In genomic region chr17:47614018-47614417, GRCm38 (mm10) we compare ENCODE assay signal across 8 mouse cellular contexts. TPM values are rescaled to one million over a fixed set of nuclear protein-coding genes. Genes with fewer than 3 reads are reported as not detected.
DNase-seq lines count a peak whose midpoint lies in the region; ATAC-seq and TF ChIP-seq lines count a peak whose summit lies in the region.

No protein-coding gene starts in this region.

- no peak for TF ChIP-seq EP300 in stomach, postnatal 0 days (optimal IDR thresholded peaks at IDR 0.05)

- peaks cover 5% of the 10 kb centered on the region; the same call in 1 of the 2 replicates for H3K36me3 ChIP-seq in forebrain, embryonic 11.5 days (ENCODE audit: control insufficient read depth, insufficient read depth, low read length)
- peaks cover 44% of the 10 kb centered on the region for H3K36me3 ChIP-seq in forebrain, embryonic 13.5 days (ENCODE audit: poor library complexity, severe bottlenecking)
- peaks cover 2% of the 10 kb centered on the region for H3K36me3 ChIP-seq in spleen, adult 2 months (ENCODE audit: control insufficient read depth, insufficient read depth, low read length)
- peaks cover 17% of the 10 kb centered on the region for H3K36me3 ChIP-seq in stomach, postnatal 0 days (ENCODE audit: control insufficient read depth, insufficient read depth, low read length)
- peaks cover 14% of the 10 kb centered on the region for H3K36me3 ChIP-seq in intestine, embryonic 15.5 days

- H3K4me2 ChIP-seq in forebrain, embryonic 11.5 days (ENCODE audit: low read depth, low read length, severe bottlenecking): no peak overlapping the region
- H3K4me2 ChIP-seq in forebrain, embryonic 13.5 days: no peak overlapping the region
- no peak overlapping the region for H3K4me2 ChIP-seq in stomach, postnatal 0 days (replicated peaks; ENCODE audit: low read depth)
- no peak overlapping the region for H3K4me2 ChIP-seq in intestine, embryonic 15.5 days (replicated peaks)

- H3K27me3 ChIP-seq in forebrain, embryonic 11.5 days (ENCODE audit: control insufficient read depth, insufficient read depth, low read length): no peaks in the 10 kb centered on the region
- no peaks in the 10 kb centered on the region for H3K27me3 ChIP-seq in forebrain, embryonic 13.5 days
- H3K27me3 ChIP-seq in spleen, adult 2 months (ENCODE audit: control insufficient read depth, insufficient read depth, low read length): no peaks in the 10 kb centered on the region
- no peaks in the 10 kb centered on the region for H3K27me3 ChIP-seq in stomach, postnatal 0 days (ENCODE audit: control insufficient read depth, insufficient read depth, low read length)
- H3K27me3 ChIP-seq in intestine, embryonic 15.5 days (replicated peaks): no peaks in the 10 kb centered on the region

- no peak for TF ChIP-seq POLR2A in spleen, adult 2 months (IDR thresholded peaks at IDR 0.05; ENCODE audit: low read depth, low read length)

- no peak overlapping the region for H3K4me3 ChIP-seq in forebrain, embryonic 11.5 days (ENCODE audit: low read depth, low read length)
- no peak overlapping the region for H3K4me3 ChIP-seq in forebrain, embryonic 13.5 days
- no peak overlapping the region for H3K4me3 ChIP-seq in spleen, adult 2 months (ENCODE audit: extremely low read depth, insufficient read depth, insufficient read length)
- H3K4me3 ChIP-seq in stomach, postnatal 0 days (ENCODE audit: low read depth, low read length): no peak overlapping the region
- no peak overlapping the region for H3K4me3 ChIP-seq in intestine, embryonic 15.5 days (replicated peaks)

- ATAC-seq in forebrain, embryonic 11.5 days (replicated peaks; ENCODE audit: low FRiP score): no peak
- ATAC-seq in forebrain, embryonic 13.5 days: no peak
- ATAC-seq in stomach, postnatal 0 days (ENCODE audit: low FRiP score, low TSS enrichment): no peak
- no peak for ATAC-seq in intestine, embryonic 15.5 days

- DNase-seq in forebrain, embryonic 11.5 days (ENCODE audit: low spot score): peak; percentile 49
- peak in 1 of 2 experiments; percentile 55 for DNase-seq in spleen, adult 2 months (ENCODE audit: low read depth in 1 of 2, low spot score in 2 of 2)
- DNase-seq in spleen, postnatal 14 days (ENCODE audit: low spot score in 2 of 2): no peak
- DNase-seq in heart, postnatal 36 days: peak; percentile 21 to 54
- peak; percentile 53 for DNase-seq in stomach, postnatal 0 days (ENCODE audit: low spot score)
- no peak for DNase-seq in layer of hippocampus, adult 9-10 months (ENCODE audit: low spot score)

- WGBS in forebrain, embryonic 11.5 days: 91% methylated on average over 1 of the region's 1 CpGs
- WGBS in forebrain, embryonic 13.5 days: 82% methylated on average over 1 of the region's 1 CpGs
- 89% methylated on average over 1 of the region's 1 CpGs for WGBS in spleen, adult 2 months
- 83% methylated on average over 1 of the region's 1 CpGs for WGBS in stomach, postnatal 0 days
- WGBS in intestine, embryonic 15.5 days: 83% methylated on average over 1 of the region's 1 CpGs

- H3K9me3 ChIP-seq in forebrain, embryonic 11.5 days (ENCODE audit: control insufficient read depth, low read length): no peaks in the 10 kb centered on the region
- no peaks in the 10 kb centered on the region for H3K9me3 ChIP-seq in forebrain, embryonic 13.5 days (replicated peaks)
- H3K9me3 ChIP-seq in stomach, postnatal 0 days (ENCODE audit: control insufficient read depth, low read length): no peaks in the 10 kb centered on the region
- H3K9me3 ChIP-seq in intestine, embryonic 15.5 days: no peaks in the 10 kb centered on the region

- no peak overlapping the region for H3K9ac ChIP-seq in forebrain, embryonic 11.5 days (ENCODE audit: low read length)
- H3K9ac ChIP-seq in forebrain, embryonic 13.5 days: no peak overlapping the region
- H3K9ac ChIP-seq in stomach, postnatal 0 days (ENCODE audit: low read length): no peak overlapping the region
- H3K9ac ChIP-seq in intestine, embryonic 15.5 days: no peak overlapping the region

- no peak overlapping the region for H3K27ac ChIP-seq in forebrain, embryonic 11.5 days (ENCODE audit: low read depth, low read length)
- no peak overlapping the region for H3K27ac ChIP-seq in forebrain, embryonic 13.5 days
- H3K27ac ChIP-seq in spleen, adult 2 months (ENCODE audit: insufficient read depth, low read length): no peak overlapping the region
- H3K27ac ChIP-seq in stomach, postnatal 0 days (replicated peaks): no peak overlapping the region
- H3K27ac ChIP-seq in intestine, embryonic 15.5 days: no peak overlapping the region

- intact Hi-C loops in heart, postnatal 36 days (cut with DNase I): no loop called here

- peak; percentile 66; the same call in 1 of the 2 replicates for TF ChIP-seq CTCF in spleen, adult 2 months (IDR thresholded peaks at IDR 0.05; ENCODE audit: extremely low read depth, insufficient read depth, insufficient read length, insufficient replicate concordance)
- peak; percentile 71 for TF ChIP-seq CTCF in stomach, postnatal 0 days (IDR thresholded peaks at IDR 0.05; ENCODE audit: low read depth)

- peaks cover 11% of the 10 kb centered on the region; the same call in 1 of the 2 replicates for H3K4me1 ChIP-seq in forebrain, embryonic 11.5 days (replicated peaks; ENCODE audit: control insufficient read depth, insufficient read depth, low read length)
- peaks cover 31% of the 10 kb centered on the region for H3K4me1 ChIP-seq in forebrain, embryonic 13.5 days
- peaks cover 6% of the 10 kb centered on the region; the same call in 1 of the 2 replicates for H3K4me1 ChIP-seq in spleen, adult 2 months (ENCODE audit: control insufficient read depth, insufficient read depth, insufficient read length)
- 0 out of 2 replicates have a peak, but pooled peaks cover 4% of the 10 kb centered on the region for H3K4me1 ChIP-seq in stomach, postnatal 0 days (replicated peaks; ENCODE audit: control insufficient read depth, insufficient read depth)
- H3K4me1 ChIP-seq in intestine, embryonic 15.5 days (replicated peaks): peaks cover 16% of the 10 kb centered on the region

RNA-seq across cellular contexts. Expression of gene Gm20517, which starts 2.6 kb away (rescaled TPM):
- 2.4 and 3.6 TPM in 2 replicates for polyA plus RNA-seq in forebrain, embryonic 11.5 days (2014; fragmentation: Nextera tagmentation; extraction: Ambion mirVana)
- 1.7 and 3.0 TPM in 2 replicates for polyA plus RNA-seq in forebrain, embryonic 13.5 days (2015; fragmentation: Nextera tagmentation; extraction: Ambion mirVana)
- polyA plus RNA-seq in spleen, adult 2 months (2012; rRNA removed): 0.39 and 1.2 TPM in 2 replicates
- total RNA-seq in heart, postnatal 36 days (2021): 1 to 10 TPM; 2.1 to 3.5 TPM
- polyA plus RNA-seq in stomach, postnatal 0 days (2015; fragmentation: Nextera tagmentation; extraction: Ambion mirVana): 1.1 and 1.5 TPM in 2 replicates
- polyA plus RNA-seq in intestine, embryonic 15.5 days (2015; fragmentation: Nextera tagmentation; extraction: Ambion mirVana): 0.54 and 0.88 TPM in 2 replicates

RNA-seq across cellular contexts. Expression of gene Med20, which starts 2.6 kb away (rescaled TPM):
- polyA plus RNA-seq in forebrain, embryonic 11.5 days (2014; fragmentation: Nextera tagmentation; extraction: Ambion mirVana): 44.5 and 45.5 TPM in 2 replicates
- polyA plus RNA-seq in forebrain, embryonic 13.5 days (2015; fragmentation: Nextera tagmentation; extraction: Ambion mirVana): 42.6 and 45.2 TPM in 2 replicates
- 18.8 and 20.6 TPM in 2 replicates for polyA plus RNA-seq in spleen, adult 2 months (2012; rRNA removed)
- total RNA-seq in heart, postnatal 36 days (2021): 10 to 100 TPM; 15.8 to 17.8 TPM
- polyA plus RNA-seq in stomach, postnatal 0 days (2015; fragmentation: Nextera tagmentation; extraction: Ambion mirVana): 23.8 and 25.1 TPM in 2 replicates
- polyA plus RNA-seq in intestine, embryonic 15.5 days (2015; fragmentation: Nextera tagmentation; extraction: Ambion mirVana): 39.8 and 41.2 TPM in 2 replicates

RNA-seq across cellular contexts. Expression of gene Bysl, which starts 2.7 kb away (rescaled TPM):
- 34.6 and 37.3 TPM in 2 replicates for polyA plus RNA-seq in forebrain, embryonic 11.5 days (2014; fragmentation: Nextera tagmentation; extraction: Ambion mirVana)
- polyA plus RNA-seq in forebrain, embryonic 13.5 days (2015; fragmentation: Nextera tagmentation; extraction: Ambion mirVana): 29.7 and 33.2 TPM in 2 replicates
- 5.8 and 7.5 TPM in 2 replicates for polyA plus RNA-seq in spleen, adult 2 months (2012; rRNA removed)
- 10 to 100 TPM; 14.2 to 14.3 TPM for total RNA-seq in heart, postnatal 36 days (2021)
- 13.4 and 13.6 TPM in 2 replicates for polyA plus RNA-seq in stomach, postnatal 0 days (2015; fragmentation: Nextera tagmentation; extraction: Ambion mirVana)
- 20.1 and 22.4 TPM in 2 replicates for polyA plus RNA-seq in intestine, embryonic 15.5 days (2015; fragmentation: Nextera tagmentation; extraction: Ambion mirVana)

RNA-seq across cellular contexts. Expression of gene Usp49, which starts 16.5 kb away (rescaled TPM):
- polyA plus RNA-seq in forebrain, embryonic 11.5 days (2014; fragmentation: Nextera tagmentation; extraction: Ambion mirVana): 7.2 and 8.1 TPM in 2 replicates
- 10.2 and 11.2 TPM in 2 replicates for polyA plus RNA-seq in forebrain, embryonic 13.5 days (2015; fragmentation: Nextera tagmentation; extraction: Ambion mirVana)
- 4.5 and 4.6 TPM in 2 replicates for polyA plus RNA-seq in spleen, adult 2 months (2012; rRNA removed)
- total RNA-seq in heart, postnatal 36 days (2021): 1 to 10 TPM; 3.9 to 4.4 TPM
- 1.9 and 2.1 TPM in 2 replicates for polyA plus RNA-seq in stomach, postnatal 0 days (2015; fragmentation: Nextera tagmentation; extraction: Ambion mirVana)
- 5.9 and 6.3 TPM in 2 replicates for polyA plus RNA-seq in intestine, embryonic 15.5 days (2015; fragmentation: Nextera tagmentation; extraction: Ambion mirVana)

Comparison
In these comparisons a context has a peak if more than half of its experiments do, and no peak if none do; other contexts are left out.
1. DNase-seq: peak in forebrain, embryonic 11.5 days (single experiment), heart, postnatal 36 days (2 of 2) and stomach, postnatal 0 days (single experiment); none in spleen, postnatal 14 days (0 of 2) and layer of hippocampus, adult 9-10 months (single experiment).